Mouse (Mus musculus) left cerebral cortex, postnatal 14 days (tissue): ENCODE results near the gene Timmdc1. TPM values are rescaled to one million over a fixed set of nuclear protein-coding genes. Genes with fewer than 3 reads are reported as not detected.
A peak's percentile ranks its signal among the peaks of the same experiment; 100 is the strongest.

Experiments
- DNase-seq, 2 experiments: peaks; one replicate each; pipeline ENCODE4 v3.0.0; 2021 to 2022; ENCODE audit warnings: low spot score in 2 of 2, mixed read lengths in 1 of 2
- intact Hi-C: fragments of 180-260 bp; cut with DNase I; formaldehyde crosslinking; loops from one replicate; pipeline ENCODE4 v1.15.1; 2025
- long read RNA-seq, 2 experiments: library from polyadenylated mRNA; stranded (forward); transcript quantifications; one replicate each; pipeline ENCODE4 v2.0.0; 2021
- total RNA-seq, 2 experiments: library from RNA; stranded (reverse); gene quantifications; 2 replicates each; pipeline ENCODE4 v1.2.3; 2021

Gene Timmdc1
- 10 to 100 TPM; 30.2 to 31.5 TPM for total RNA-seq
- long read RNA-seq, experiment 1, partial matches to known transcripts: 1 of 6 reads
- long read RNA-seq, experiment 1, other reads (novel, unspliced or antisense): 1 of 6 reads
- long read RNA-seq, experiment 2, partial matches to known transcripts: 0 of 4 reads
- long read RNA-seq, experiment 2, other reads (novel, unspliced or antisense): 1 of 4 reads

- DNase-seq: peak; percentile 95 to 96
- intact Hi-C loops: no loop called here
These were observed at the start of gene Timmdc1 for GRCm38 (mm10) chr16:38522129-38523084. Gene Timmdc1, minus strand, starts transcription at chr16:38522663.

DNA sequence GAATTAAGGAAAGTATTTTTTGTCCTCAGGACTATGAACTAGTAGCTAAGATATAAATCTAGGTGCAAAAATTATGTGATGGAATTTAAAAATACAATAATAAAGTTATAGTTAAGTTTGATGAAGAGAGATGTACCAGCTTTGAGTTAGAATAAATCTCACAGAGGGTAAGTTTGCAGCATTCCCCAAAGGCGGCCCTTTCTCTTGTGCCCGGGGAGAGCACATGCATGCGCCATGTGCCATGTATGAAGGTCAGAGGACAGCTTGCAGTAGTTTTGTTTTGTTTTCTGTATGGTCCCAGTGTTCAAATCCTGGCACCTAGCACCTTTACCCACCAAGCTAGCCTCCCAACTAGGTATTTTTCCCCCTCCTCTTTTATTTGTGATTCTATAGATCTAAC lies 49.0 kb upstream of the Timmdc1 start:
- intact Hi-C loops: no loop called here
- no peak for DNase-seq

DNA sequence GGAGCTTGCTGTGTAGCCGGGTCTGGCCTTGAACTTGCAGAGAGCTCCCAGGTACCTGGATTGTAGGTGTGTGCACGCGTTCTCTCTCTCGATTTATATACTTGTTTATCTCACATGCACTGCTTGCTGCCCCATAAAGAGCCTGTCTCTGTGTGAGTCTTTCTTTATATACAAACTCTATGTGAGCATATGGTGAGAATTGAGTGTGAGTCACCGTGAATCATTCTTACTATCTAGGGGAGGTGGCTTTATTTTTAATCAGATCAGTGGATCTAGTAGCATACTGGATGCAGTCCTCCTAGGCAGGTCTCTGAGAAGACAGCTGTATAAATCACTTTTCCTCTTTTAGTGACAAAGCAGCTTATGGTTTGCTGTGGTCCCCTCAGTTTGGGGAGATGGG lies 45.7 kb upstream of the Timmdc1 start:
- intact Hi-C loops: no loop called here
- no peak for DNase-seq

DNA sequence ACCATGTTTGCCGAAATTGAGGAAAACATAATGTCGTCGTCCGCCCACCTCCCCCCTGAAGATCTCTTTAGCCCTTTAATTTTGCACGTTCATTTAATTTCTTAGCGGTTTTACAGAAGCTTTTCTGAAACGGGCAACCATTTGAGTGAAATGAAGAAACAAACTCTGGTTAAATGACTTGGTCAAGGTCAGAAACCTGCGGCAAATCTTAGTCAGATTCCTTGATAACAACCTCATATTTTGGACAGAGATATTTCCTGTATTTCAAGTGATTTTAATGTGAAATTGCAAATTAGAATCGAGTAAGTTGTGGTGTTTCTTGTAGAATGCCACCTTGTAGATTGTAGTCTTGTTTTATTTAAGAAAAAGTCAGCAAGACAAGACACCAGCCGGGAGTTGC lies 41.1 kb upstream of the Timmdc1 start:
- DNase-seq: no peak
- intact Hi-C loops: no loop called here

DNA sequence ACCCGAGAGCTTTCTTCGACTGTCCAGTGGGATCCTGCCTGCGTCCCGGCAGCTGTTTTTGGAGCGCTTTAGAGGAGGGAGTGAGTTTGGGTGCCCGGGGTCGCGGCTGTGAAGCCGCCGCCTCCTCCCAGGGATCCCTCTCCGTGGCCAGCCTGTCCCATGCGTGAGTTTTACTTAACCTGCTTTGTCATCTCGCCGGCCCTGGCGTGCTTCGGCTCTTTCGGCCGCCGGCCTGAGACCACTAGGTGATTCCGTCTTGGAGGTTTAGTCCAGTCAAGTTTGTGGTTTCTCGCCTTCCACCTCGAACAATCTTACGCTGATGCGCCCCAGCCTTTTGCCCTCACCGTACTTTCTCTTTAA lies 40.5 kb upstream of the Timmdc1 start:
- intact Hi-C loops: no loop called here
- DNase-seq: no peak

DNA sequence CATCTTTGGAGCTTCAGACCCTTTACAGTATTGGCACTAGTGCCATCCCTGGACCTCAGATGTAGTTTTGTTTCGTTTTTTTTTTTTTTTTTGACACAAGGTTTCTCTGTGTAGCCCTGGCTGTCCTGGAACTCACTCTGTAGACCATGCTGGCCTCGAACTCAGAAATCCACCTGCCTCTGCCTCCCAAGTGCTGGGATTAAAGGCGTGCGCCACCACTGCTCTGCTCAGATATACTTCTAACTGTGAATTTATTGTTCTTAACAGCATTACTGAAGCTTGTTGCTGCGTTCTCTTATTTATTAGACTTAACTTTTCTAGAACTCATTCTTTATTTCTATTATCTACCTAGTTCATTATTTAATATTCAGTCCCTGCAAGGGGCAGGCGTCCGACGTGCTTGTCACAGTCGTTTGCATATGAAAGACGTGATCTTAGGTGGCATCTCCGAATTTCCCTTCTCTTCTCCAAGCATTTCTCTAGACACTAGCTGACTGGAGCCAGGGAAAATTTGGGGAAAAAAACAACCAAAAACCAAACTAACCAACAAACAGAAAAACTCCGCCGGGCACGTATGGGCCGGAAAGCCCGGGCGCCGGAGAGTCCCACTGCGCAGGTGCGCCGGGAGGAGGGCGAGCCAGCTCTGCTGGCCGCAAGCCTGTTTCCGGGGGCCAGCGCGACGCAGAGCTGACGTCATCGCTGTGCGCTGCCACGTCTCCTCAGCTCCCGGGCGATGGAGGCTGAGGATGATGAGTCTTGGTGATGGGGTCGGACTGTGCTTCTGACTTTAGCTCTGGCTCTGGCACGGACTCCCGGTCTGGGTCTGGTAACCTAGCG lies 39.9 kb upstream of the Timmdc1 start:
- DNase-seq: peak; percentile 94 to 97
- intact Hi-C loops: no loop called here

- intact Hi-C loops: no loop called here
- DNase-seq: no peak
These were observed 35.8 kb upstream of the Timmdc1 start, which contains the start of gene Tmem39a for GRCm38 (mm10) chr16:38558221-38558748. Gene Tmem39a, plus strand, starts transcription at chr16:38558698.

GRCm38 (mm10) chr16:38555988-38556387 lies 33.5 kb upstream of the Timmdc1 start:
- DNase-seq: no peak
- intact Hi-C loops: no loop called here

DNA sequence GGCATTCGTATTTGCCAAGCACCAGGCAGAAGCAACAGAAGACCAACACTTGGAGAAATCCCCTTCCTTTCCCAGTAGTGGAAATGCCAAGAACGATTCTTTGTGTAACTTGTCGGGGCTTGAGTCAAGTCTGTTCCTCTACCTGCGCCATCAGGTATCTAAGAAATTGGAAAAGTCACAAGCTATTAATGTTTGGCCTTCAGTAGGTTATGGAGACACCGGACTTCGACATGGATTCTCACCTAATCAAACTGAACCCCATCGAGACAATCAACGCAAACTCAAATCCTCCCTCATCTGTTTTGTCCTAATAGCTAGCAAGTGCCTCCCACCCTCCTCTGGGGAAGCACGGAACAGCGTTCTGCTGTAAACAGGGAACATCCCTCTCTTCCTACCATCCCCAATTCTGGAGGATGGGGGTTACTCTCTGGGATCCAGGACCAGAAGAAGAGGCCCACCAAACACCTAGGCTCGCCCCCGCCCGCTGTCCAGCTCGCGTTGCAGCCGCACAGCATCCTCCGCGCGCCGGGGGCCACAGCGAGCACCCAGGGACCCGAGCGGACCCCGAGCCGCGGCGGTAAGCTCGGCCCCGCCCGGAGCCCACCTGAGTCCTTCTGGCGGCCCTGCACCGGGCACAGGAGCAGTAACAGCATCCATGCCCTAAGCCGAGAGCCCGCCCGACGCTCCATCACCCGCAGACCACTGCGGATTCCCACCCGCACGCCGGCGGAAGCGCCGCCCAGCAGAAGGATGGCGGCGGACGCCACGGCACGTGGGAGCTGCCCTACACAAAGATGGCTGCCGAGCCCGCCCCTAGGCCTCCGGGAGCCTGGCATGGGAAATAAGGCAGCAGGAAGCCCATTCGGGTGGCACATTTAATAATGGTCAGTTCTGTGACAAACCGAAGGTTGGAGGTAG lies 27.3 kb upstream of the Timmdc1 start, which contains the start of gene Poglut1:
Poglut1 (minus strand) TSS at position 780 of the 918 bp plus-strand sequence.
- peak; percentile 75 to 84 for DNase-seq
- intact Hi-C loops: no loop called here

- no peak for DNase-seq
- intact Hi-C loops: no loop called here
These were observed 25.5 kb upstream of the Timmdc1 start for GRCm38 (mm10) chr16:38548000-38548399.

- intact Hi-C loops: loop anchor here (10.0 kb wide), 1 partner anchor 276 kb away; no protein-coding TSS in a partner anchor
- no peak for DNase-seq
These were observed 16.4 kb upstream of the Timmdc1 start for GRCm38 (mm10) chr16:38538716-38539380.

GRCm38 (mm10) chr16:38536544-38537146 lies 14.2 kb upstream of the Timmdc1 start:
- intact Hi-C loops: loop anchor here (10.0 kb wide), 1 partner anchor 278 kb away; no protein-coding TSS in a partner anchor

DNA sequence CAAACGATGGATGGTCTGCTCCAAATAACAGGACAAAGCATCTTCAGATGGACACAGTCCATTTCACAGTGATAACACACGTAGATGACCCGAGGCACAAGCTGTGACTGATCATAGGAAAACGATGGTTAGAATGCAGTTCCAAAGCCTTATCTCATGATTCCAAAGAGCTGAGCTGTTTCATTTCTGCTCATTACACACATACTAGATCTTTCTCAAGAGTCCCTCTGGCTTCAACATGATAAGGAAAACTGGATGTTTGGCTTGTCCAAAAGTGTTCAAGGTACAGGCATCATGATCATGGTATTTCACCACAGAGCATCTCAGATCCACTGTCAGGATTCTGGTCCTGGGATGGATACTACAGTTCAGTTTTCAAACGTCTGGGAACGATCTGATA lies 3.8 kb upstream of the Timmdc1 start:
- DNase-seq: no peak
- intact Hi-C loops: no loop called here

More at GRCm38 (mm10) chr16:38536544-38537146, 14.2 kb upstream of the Timmdc1 start:
- peak; percentile 81 to 82 for DNase-seq

- intact Hi-C loops: no loop called here
- no peak for DNase-seq
These were observed 1.1 kb downstream of the Timmdc1 start for GRCm38 (mm10) chr16:38521211-38521987.

- intact Hi-C loops: no loop called here
- no peak for DNase-seq
These were observed 3.3 kb downstream of the Timmdc1 start for GRCm38 (mm10) chr16:38519140-38519539.

DNA sequence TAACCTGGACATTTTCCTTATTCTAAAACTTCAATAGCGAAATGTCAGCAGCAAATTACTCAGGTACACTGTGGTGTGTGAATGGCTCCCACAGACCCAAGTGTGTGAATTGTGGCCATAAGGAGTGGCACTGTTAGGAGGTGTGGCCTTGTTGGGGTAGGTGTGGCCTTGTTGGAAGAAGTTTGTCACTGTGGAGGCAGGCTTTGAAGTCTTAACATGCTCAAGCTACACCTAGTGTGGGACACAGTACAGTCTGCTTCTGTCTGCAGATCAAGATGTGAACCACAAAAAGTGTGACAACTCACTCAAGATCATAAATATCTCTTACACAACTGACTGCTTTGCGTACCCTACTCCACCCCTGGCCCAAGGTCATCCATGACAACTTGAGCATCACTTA lies 11.6 kb downstream of the Timmdc1 start:
- intact Hi-C loops: no loop called here
- no peak for DNase-seq
